27 mouse cellular contexts compared by ENCODE assay signal in the genomic region with DNA sequence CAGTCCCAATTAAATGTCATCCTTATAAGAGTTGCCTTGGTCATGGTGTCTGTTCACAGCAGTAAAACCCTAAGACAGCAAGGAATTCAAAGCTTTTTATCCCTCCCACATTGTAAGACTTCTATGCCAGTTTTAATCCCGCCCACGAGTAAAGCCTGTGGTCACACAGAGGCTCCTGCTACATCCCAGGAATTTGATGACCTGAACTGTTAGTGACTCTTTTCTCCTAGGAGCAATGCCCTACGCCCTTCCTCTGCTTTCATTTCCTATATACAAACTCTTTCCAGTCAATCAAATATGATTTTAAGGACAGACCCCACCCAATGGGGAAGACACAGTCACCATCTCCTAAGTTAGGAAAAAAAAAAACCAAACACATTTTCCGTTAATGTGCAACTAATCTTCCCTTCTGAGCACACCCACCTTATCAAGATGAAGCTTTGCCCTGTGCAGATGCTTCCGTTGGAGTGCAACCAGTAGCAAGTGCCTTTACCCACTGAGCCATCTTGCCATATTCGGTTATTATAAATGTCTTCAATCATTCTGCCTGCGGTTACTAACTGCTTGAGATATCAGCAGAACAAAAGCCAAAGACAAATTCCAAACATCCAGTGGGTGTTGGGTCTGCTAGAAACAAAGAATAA. TPM values are rescaled to one million over a fixed set of nuclear protein-coding genes. Genes with fewer than 3 reads are reported as not detected.
DNase-seq lines count a peak whose midpoint lies in the region; ATAC-seq and TF ChIP-seq lines count a peak whose summit lies in the region.
"Had no signal": no experiment of that assay in that cellular context is flagged by ENCODE, and none has a peak within 500 bp of the region (broad histone marks: within the 10 kb centered on the region; RNA-seq: fewer than 3 reads in every experiment).

No protein-coding gene starts in this region.

- no peak for TF ChIP-seq CTCF in lung, adult 2 months (IDR thresholded peaks at IDR 0.05; ENCODE audit: insufficient read depth, low read length)

- H3K9me3 ChIP-seq in limb, embryonic 10.5 days (replicated peaks), result no peaks in the 10 kb centered on the region
- H3K9me3 ChIP-seq: embryonic facial prominence, embryonic 10.5 days; embryonic facial prominence, embryonic 13.5 days; forebrain, embryonic 12.5 days; forebrain, embryonic 15.5 days; hindbrain, embryonic 10.5 days; hindbrain, embryonic 13.5 days had no signal

- 55% methylated on average over 7 of the region's 7 CpGs for WGBS in lung, adult 2 months
- 89% methylated on average over 7 of the region's 7 CpGs for WGBS in limb, embryonic 10.5 days

- DNase-seq in lung, adult 18-20 months, result peak; percentile 36 to 64
- DNase-seq in lung, adult 2 months, result no peak
- DNase-seq in limb, embryonic 10.5 days (ENCODE audit: low spot score), result no peak
- peak; percentile 11 for DNase-seq in lung, postnatal 14 days
- no peak for DNase-seq in gastrocnemius, postnatal 36 days
- no peak for DNase-seq in adrenal gland, adult 2 months
- DNase-seq in right cerebral cortex, postnatal 4 days, result no peak
- DNase-seq: adrenal gland, postnatal 14 days; cerebellum, adult 11 months; cerebellum, adult 8-10 months; cerebellum, postnatal 10 days; cerebellum, postnatal 36 days; embryo, embryonic 11 days; gastrocnemius, postnatal 25 days had no signal

- peaks cover 15% of the 10 kb centered on the region for H3K4me1 ChIP-seq in lung, adult 2 months (ENCODE audit: control insufficient read depth, insufficient read depth, low read length)
- peaks cover 29% of the 10 kb centered on the region for H3K4me1 ChIP-seq in limb, embryonic 10.5 days
- H3K4me1 ChIP-seq: forebrain, embryonic 12.5 days; hindbrain, embryonic 13.5 days had no signal

- H3K36me3 ChIP-seq in limb, embryonic 10.5 days, result no peaks in the 10 kb centered on the region
- H3K36me3 ChIP-seq: embryonic facial prominence, embryonic 10.5 days; embryonic facial prominence, embryonic 13.5 days; forebrain, embryonic 12.5 days; forebrain, embryonic 15.5 days; hindbrain, embryonic 10.5 days; hindbrain, embryonic 13.5 days had no signal

- ATAC-seq in megakaryocyte progenitor cell, adult 5-6 weeks (replicated peaks; ENCODE audit: poor library complexity), result 0 out of 2 replicates have a peak, but pooled peaks have one; percentile 6
- ATAC-seq: forebrain, embryonic 15.5 days; hindbrain, postnatal 0 days; Patski had no signal

- H3K27ac ChIP-seq in limb, embryonic 10.5 days, result 0 out of 2 replicates have a peak overlapping the region, but pooled peaks have one; percentile 59
- H3K27ac ChIP-seq: embryonic facial prominence, embryonic 10.5 days; embryonic facial prominence, embryonic 13.5 days; forebrain, embryonic 12.5 days; forebrain, embryonic 15.5 days; hindbrain, embryonic 10.5 days; hindbrain, embryonic 13.5 days; hindbrain, postnatal 0 days had no signal

- H3K4me3 ChIP-seq in lung, adult 2 months (replicated peaks; ENCODE audit: extremely low read depth, low read depth, low read length), result no peak overlapping the region
- H3K4me3 ChIP-seq in limb, embryonic 10.5 days, result no peak overlapping the region
- H3K4me3 ChIP-seq: embryonic facial prominence, embryonic 10.5 days; embryonic facial prominence, embryonic 13.5 days; erythroblast, embryonic 14.5 days; forebrain, embryonic 12.5 days; forebrain, embryonic 15.5 days; hindbrain, embryonic 10.5 days; hindbrain, embryonic 13.5 days had no signal

- no peak for TF ChIP-seq POLR2A in lung, adult 2 months (IDR thresholded peaks at IDR 0.05; ENCODE audit: borderline replicate concordance, extremely low read depth, low read depth, low read length)

- intact Hi-C loops in gastrocnemius, postnatal 36 days (cut with DNase I), result no loop called here

- no peaks in the 10 kb centered on the region for H3K27me3 ChIP-seq in limb, embryonic 10.5 days (ENCODE audit: low read depth, poor library complexity, severe bottlenecking)
- H3K27me3 ChIP-seq: embryonic facial prominence, embryonic 13.5 days; forebrain, embryonic 12.5 days; forebrain, embryonic 15.5 days; hindbrain, embryonic 13.5 days; Patski had no signal

RNA-seq across cellular contexts. Expression of gene Tmem156, which starts 3.1 kb away (rescaled TPM):
- 0.49 and 1.5 TPM in 2 replicates for polyA plus RNA-seq in lung, adult 2 months (2012; rRNA removed)
- 0.23 TPM in 1 of 2 replicates, not detected in the other for polyA plus RNA-seq in limb, embryonic 10.5 days (2016; fragmentation: Nextera tagmentation; extraction: Ambion mirVana)
- 29.2 and 30.6 TPM in 2 replicates for total RNA-seq in megakaryocyte progenitor cell, adult 5-6 weeks (2015)
- 38.0 and 41.3 TPM in 2 replicates for total RNA-seq in megakaryocyte progenitor cell, adult 5-6 weeks (2017)
- not detected for total RNA-seq in gastrocnemius, postnatal 36 days (2021)
- total RNA-seq in adrenal gland, adult 2 months (2021), result under 1 TPM; 0.37 to 0.38 TPM
- not detected in 2 replicates for polyA plus RNA-seq in adrenal gland, adult 2 months (2012; rRNA removed)
- total RNA-seq: gastrocnemius, postnatal 25 days; heart, postnatal 25 days had no signal
- polyA plus RNA-seq: erythroblast, embryonic 14.5 days; forebrain, embryonic 12.5 days; heart, embryonic 11.5 days; heart, embryonic 14.5 days; hindbrain, embryonic 10.5 days; hindbrain, embryonic 13.5 days; Patski had no signal

RNA-seq across cellular contexts. Expression of gene Klhl5, which starts 12.3 kb away (rescaled TPM):
- 103 and 122 TPM in 2 replicates for polyA plus RNA-seq in lung, adult 2 months (2012; rRNA removed)
- polyA plus RNA-seq in limb, embryonic 10.5 days (2016; fragmentation: Nextera tagmentation; extraction: Ambion mirVana), result 12.7 and 13.0 TPM in 2 replicates
- total RNA-seq in megakaryocyte progenitor cell, adult 5-6 weeks (2015), result 84.6 and 87.6 TPM in 2 replicates
- total RNA-seq in megakaryocyte progenitor cell, adult 5-6 weeks (2017), result 49.1 and 58.1 TPM in 2 replicates
- total RNA-seq in gastrocnemius, postnatal 36 days (2021), result 1 to 10 TPM; 5.4 to 7.3 TPM
- total RNA-seq in adrenal gland, adult 2 months (2021), result 10 to 100 TPM; 48.6 to 63.2 TPM
- polyA plus RNA-seq in adrenal gland, adult 2 months (2012; rRNA removed), result 31.4 and 36.7 TPM in 2 replicates

Comparison
In these comparisons a context has a peak if more than half of its experiments do, and no peak if none do; other contexts are left out.
1. DNase-seq: peak in lung, adult 18-20 months (2 of 2) and lung, postnatal 14 days (single experiment); none in lung, adult 2 months (single experiment), limb, embryonic 10.5 days (single experiment), gastrocnemius, postnatal 36 days (0 of 2), adrenal gland, adult 2 months (single experiment) and right cerebral cortex, postnatal 4 days (single experiment).
2. RNA of gene Tmem156, which starts 3.1 kb away (total RNA-seq): 29.2 to 41.3 TPM in megakaryocyte progenitor cell, adult 5-6 weeks; 0.37 to 0.38 TPM in adrenal gland, adult 2 months and not detected in gastrocnemius, postnatal 36 days; every median in the first group is over 10 times any median in the second.
3. RNA of gene Klhl5, which starts 12.3 kb away (total RNA-seq): 49.1 to 87.6 TPM in megakaryocyte progenitor cell, adult 5-6 weeks and 48.6 to 63.2 TPM in adrenal gland, adult 2 months; 5.4 to 7.3 TPM in gastrocnemius, postnatal 36 days; every median in the first group is over 4 times any median in the second.